ENCODE assay signal across 23 mouse cellular contexts in genomic region chr1:84399118-84399517, GRCm38 (mm10).
"Had no signal": no experiment of that assay in that cellular context is flagged by ENCODE, and none has a peak within 500 bp of the region (broad histone marks: within the 10 kb centered on the region; RNA-seq: fewer than 3 reads in every experiment).

No protein-coding gene starts in this region.

- H3K9ac ChIP-seq: forebrain, embryonic 15.5 days; forebrain, postnatal 0 days; heart, embryonic 13.5 days; heart, embryonic 15.5 days; hindbrain, embryonic 13.5 days; hindbrain, embryonic 15.5 days; limb, embryonic 13.5 days; limb, embryonic 15.5 days; liver, embryonic 12.5 days had no signal

- H3K27me3 ChIP-seq: forebrain, embryonic 15.5 days; heart, embryonic 13.5 days; heart, embryonic 15.5 days; hindbrain, embryonic 13.5 days; hindbrain, embryonic 15.5 days; limb, embryonic 13.5 days; limb, embryonic 15.5 days; liver, embryonic 12.5 days had no signal

- H3K36me3 ChIP-seq: forebrain, embryonic 15.5 days; heart, embryonic 13.5 days; heart, embryonic 15.5 days; limb, embryonic 13.5 days; limb, embryonic 15.5 days; liver, embryonic 12.5 days had no signal

- H3K27ac ChIP-seq: forebrain, embryonic 15.5 days; heart, adult 2 months; heart, embryonic 13.5 days; heart, embryonic 15.5 days; hindbrain, embryonic 13.5 days; hindbrain, embryonic 15.5 days; hindbrain, postnatal 0 days; limb, embryonic 13.5 days; limb, embryonic 15.5 days; liver, embryonic 12.5 days had no signal

- H3K4me1 ChIP-seq: heart, embryonic 15.5 days; hindbrain, embryonic 13.5 days; hindbrain, embryonic 15.5 days; limb, embryonic 13.5 days; limb, embryonic 15.5 days; liver, embryonic 12.5 days had no signal

- DNase-seq: forebrain, postnatal 0 days; gastrocnemius, postnatal 14 days; gastrocnemius, postnatal 36 days; heart, postnatal 36 days; kidney, adult 11 months; kidney, adult 2 months; kidney, adult 9 months; kidney, postnatal 14 days; kidney, postnatal 36 days; layer of hippocampus, adult 9-11 months; layer of hippocampus, postnatal 36 days; left cerebral cortex, postnatal 4 days had no signal

- H3K4me3 ChIP-seq: forebrain, embryonic 15.5 days; heart, adult 2 months; heart, embryonic 13.5 days; heart, embryonic 15.5 days; hindbrain, embryonic 13.5 days; hindbrain, embryonic 15.5 days; limb, embryonic 13.5 days; limb, embryonic 15.5 days; liver, embryonic 12.5 days had no signal

- H3K4me2 ChIP-seq: forebrain, embryonic 15.5 days; heart, embryonic 13.5 days; heart, embryonic 15.5 days; hindbrain, embryonic 13.5 days; hindbrain, embryonic 15.5 days; limb, embryonic 13.5 days; limb, embryonic 15.5 days; liver, embryonic 12.5 days had no signal

- ATAC-seq: forebrain, embryonic 15.5 days; forebrain, postnatal 0 days; hindbrain, postnatal 0 days; intestine, embryonic 16.5 days; liver, embryonic 12.5 days had no signal

- H3K9me3 ChIP-seq: forebrain, embryonic 15.5 days; heart, embryonic 13.5 days; heart, embryonic 15.5 days; hindbrain, embryonic 13.5 days; hindbrain, embryonic 15.5 days; limb, embryonic 13.5 days; limb, embryonic 15.5 days; liver, embryonic 12.5 days had no signal
